Mouse (Mus musculus): ENCODE measurements around the gene Fam234a. TPM values are rescaled to one million over a fixed set of nuclear protein-coding genes. Genes with fewer than 3 reads are reported as not detected.
A peak's percentile ranks its signal among the peaks of the same experiment; 100 is the strongest.
"Not testable (repeated sequence)": the region's sequence is repeated elsewhere in the genome, so short reads cannot be mapped to it uniquely, and the experiment has no call there.

Fam234a gene
- polyA plus RNA-seq (2015; fragmentation: Nextera tagmentation; extraction: Ambion mirVana), result 32.7 and 35.1 TPM in 2 replicates

DNA sequence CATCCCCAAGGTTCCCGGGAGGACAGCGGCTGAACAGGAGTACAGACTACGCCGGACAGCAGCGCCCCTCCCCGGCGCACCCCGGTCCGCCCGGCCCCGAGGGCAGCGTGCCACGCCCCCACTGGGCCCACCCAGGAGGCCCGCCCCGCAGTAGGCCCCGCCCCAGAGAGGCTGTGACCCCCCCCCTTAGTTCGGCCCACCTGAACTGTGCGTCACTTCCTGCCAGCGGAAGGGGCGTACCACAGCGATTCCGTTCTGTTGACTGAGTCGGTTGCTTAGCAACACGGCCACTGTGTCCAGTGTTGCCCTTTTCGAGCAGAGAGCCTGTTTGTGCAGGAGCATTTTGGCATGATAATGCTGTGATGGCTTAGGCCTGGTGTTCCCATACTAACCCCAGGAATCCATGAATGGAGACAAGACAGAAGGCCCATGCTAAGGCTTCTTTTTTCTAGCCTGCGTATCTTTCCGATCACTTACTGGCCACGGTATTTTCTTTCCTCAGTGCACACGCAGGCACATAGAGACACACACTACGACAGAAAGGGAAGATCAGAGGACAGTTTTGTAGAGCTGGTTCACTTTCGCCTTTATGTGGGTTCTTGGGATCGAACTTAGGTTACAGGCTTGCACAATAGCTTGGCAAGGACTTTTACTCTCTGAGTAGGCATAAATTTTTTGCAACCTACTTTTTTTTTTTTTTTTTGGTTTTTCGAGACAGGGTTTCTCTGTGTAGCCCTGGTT, at the start of gene Fam234a:
Gene Fam234a, minus strand, starts transcription at position 142 of the 741 bp plus-strand sequence.
- Histone ChIP-seq H3K27ac (replicated peaks) (peak within 1 kb of the TSS; percentile 81), H3K9ac (replicated peaks) (peak within 1 kb of the TSS; percentile 78), H3K4me3 (replicated peaks) (peak within 1 kb of the TSS; percentile 75), H3K27me3 (replicated peaks) (peaks cover 4% of the 10 kb centered on the region), H3K4me2 (peak within 1 kb of the TSS; percentile 80), H3K4me1 (peaks cover 21% of the 10 kb centered on the region), H3K36me3 (no peaks in the 10 kb centered on the region), H3K9me3 (replicated peaks) (no peaks in the 10 kb centered on the region)
- WGBS, result 9% methylated on average over 24 of the region's 33 CpGs
- peak; percentile 97 for ATAC-seq (ENCODE audit: low FRiP score)

DNA sequence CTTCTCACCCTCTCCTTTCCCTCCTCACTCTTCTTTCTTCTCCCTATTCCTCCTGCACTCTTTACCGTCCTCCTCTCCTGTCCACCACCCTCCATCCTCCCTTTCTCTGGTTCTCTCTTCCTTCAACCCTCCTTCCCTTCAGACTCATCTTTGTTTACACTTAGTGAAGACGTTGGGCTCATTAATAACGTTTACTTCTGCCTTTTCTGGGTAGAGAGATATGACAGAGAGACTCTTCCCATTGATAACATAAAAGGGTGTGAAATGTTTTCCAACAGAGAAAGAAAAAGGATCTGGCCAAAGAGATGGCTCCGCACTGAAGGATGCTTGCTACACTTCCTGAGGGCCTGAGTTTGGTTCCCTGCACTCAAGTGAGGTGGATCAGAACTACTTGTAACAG, 45.4 kb upstream of the Fam234a start:
- Histone ChIP-seq H3K4me2 (no peak overlapping the region), H3K27ac (replicated peaks) (no peak overlapping the region), H3K27me3 (replicated peaks) (no peaks in the 10 kb centered on the region), H3K9me3 (replicated peaks) (0 out of 2 replicates have a peak, but pooled peaks cover 5% of the 10 kb centered on the region), H3K4me3 (replicated peaks) (no peak overlapping the region), H3K9ac (replicated peaks) (no peak overlapping the region), H3K36me3 (peaks cover 72% of the 10 kb centered on the region), H3K4me1 (no peaks in the 10 kb centered on the region)
- no peak for ATAC-seq (ENCODE audit: low FRiP score)
- WGBS, result 82% methylated on average over 4 of the region's 4 CpGs

DNA sequence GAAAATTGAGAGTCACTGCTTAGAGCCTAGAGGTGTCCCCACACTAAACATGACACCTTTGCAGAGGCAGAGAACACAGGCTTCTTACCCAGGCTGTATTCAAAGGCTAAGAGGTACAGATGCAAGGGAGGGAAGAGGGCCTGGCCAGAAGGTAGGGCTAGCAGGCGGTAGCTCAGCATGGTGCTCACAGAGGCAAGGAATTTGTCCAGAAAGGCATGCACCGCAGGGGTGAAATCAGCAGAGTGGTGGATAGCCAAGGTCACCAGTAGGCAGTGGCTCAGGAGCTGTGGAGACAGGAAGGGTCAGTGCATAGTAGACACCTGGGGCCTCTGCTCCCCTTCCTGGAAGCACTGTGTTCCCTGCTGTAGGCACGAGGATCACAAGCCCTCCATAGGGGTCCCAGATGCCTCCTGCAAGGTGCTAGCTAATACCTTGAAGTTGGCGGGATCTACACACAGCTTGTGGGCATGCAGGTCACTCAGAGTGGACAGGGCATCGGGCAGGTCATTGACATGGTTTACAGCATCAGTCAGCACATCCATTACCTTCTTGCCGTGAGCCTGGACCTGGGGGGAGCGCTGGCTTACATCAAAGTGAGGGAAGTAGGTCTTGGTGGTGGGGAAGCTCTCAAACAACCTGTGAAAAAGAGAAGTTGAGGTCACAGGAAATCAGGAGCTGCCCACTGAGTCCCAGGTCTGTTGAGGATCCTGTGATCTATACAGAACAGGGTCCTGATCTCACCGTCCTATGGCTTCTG, 42.3 kb upstream of the Fam234a start:
- no peak for ATAC-seq (ENCODE audit: low FRiP score)
- 90% methylated on average over 8 of the region's 8 CpGs for WGBS
- Histone ChIP-seq H3K4me1 (no peaks in the 10 kb centered on the region), H3K9me3 (replicated peaks) (0 out of 2 replicates have a peak, but pooled peaks cover under 1% of the 10 kb centered on the region), H3K36me3 (peaks cover 97% of the 10 kb centered on the region), H3K4me2 (no peak overlapping the region), H3K9ac (replicated peaks) (no peak overlapping the region), H3K27ac (replicated peaks) (no peak overlapping the region), H3K27me3 (replicated peaks) (no peaks in the 10 kb centered on the region), H3K4me3 (replicated peaks) (no peak overlapping the region)

DNA sequence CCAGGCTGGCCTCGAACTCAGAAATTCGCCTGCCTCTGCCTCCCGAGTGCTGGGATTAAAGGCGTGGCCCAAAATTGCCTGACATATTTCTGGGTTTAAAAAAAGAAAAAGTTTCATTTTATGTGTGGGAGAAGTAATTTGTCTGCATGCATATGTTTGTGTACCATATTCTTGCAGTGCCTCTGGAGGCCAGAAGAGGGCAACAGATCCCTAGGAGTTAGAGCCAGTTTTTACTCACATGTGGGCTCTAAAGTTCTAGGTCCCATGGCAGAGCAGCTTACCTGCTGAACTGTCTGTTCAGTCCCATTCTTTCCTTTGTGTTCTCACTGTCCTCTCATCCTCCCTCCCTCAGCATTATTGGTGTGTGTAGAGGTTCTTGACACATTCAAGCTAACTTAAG, 32.7 kb upstream of the Fam234a start:
- Histone ChIP-seq H3K4me2 (no peak overlapping the region), H3K36me3 (peaks cover 72% of the 10 kb centered on the region), H3K27me3 (replicated peaks) (no peaks in the 10 kb centered on the region), H3K27ac (replicated peaks) (no peak overlapping the region), H3K9me3 (replicated peaks) (no peaks in the 10 kb centered on the region), H3K4me3 (replicated peaks) (no peak overlapping the region), H3K9ac (replicated peaks) (no peak overlapping the region), H3K4me1 (no peaks in the 10 kb centered on the region)
- WGBS, result 99% methylated on average over 4 of the region's 4 CpGs
- no peak for ATAC-seq (ENCODE audit: low FRiP score)

DNA sequence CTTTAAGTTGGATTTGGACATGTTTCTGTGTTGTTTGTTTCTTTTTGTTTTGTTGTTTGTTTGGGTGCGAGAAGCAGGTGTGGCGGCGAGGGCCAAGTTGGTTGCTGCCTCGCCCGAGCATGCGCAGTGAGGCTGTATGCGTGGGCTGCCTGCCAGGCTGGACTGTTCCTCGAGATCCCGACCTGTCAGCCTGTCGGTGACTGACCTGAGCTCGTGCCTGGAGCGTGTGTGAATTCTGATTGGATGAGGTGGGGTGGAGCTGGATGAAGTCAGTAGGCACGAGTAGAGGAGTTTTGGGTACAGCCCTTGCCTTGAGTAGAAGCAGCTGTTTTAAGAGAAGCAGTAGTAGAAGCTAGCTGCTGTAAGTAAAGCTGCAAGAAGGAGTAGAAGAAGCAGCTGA, 31.9 kb upstream of the Fam234a start:
- H3K36me3 ChIP-seq, result peaks cover 70% of the 10 kb centered on the region

DNA sequence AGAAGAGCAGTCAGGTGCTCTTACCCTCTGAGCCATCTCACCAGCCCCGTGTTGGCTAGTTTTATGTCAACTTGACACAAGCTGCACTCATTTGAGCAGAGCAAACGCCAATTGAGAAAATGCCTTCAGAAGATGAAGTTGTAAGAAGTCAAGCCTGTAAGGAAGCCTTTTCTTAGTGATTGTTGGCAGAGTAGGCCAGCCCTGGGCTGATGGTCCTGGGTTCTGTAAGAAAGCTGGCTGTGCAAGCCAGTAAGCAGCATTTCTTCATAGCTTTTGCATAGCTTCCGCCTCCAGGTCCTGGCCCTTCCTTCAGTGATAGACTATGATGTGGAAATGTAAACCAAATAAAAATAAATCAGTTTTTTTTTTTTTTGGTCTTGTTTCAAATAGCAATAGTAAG, 28.5 kb upstream of the Fam234a start:
- Histone ChIP-seq H3K4me3 (replicated peaks) (no peak overlapping the region), H3K27ac (replicated peaks) (no peak overlapping the region), H3K4me1 (no peaks in the 10 kb centered on the region), H3K9me3 (replicated peaks) (no peaks in the 10 kb centered on the region), H3K27me3 (replicated peaks) (no peaks in the 10 kb centered on the region), H3K9ac (replicated peaks) (no peak overlapping the region), H3K4me2 (no peak overlapping the region), H3K36me3 (peaks cover 67% of the 10 kb centered on the region)
- 91% methylated on average over 3 of the region's 3 CpGs for WGBS
- no peak for ATAC-seq (ENCODE audit: low FRiP score)

More for the DNA sequence above, 31.9 kb upstream of the Fam234a start:
- H3K4me3 ChIP-seq (replicated peaks), result no peak overlapping the region
- no peak overlapping the region for H3K4me2 ChIP-seq
- no peaks in the 10 kb centered on the region for H3K9me3 ChIP-seq (replicated peaks)
- no peak overlapping the region for H3K9ac ChIP-seq (replicated peaks)
- no peaks in the 10 kb centered on the region for H3K27me3 ChIP-seq (replicated peaks)
- 90% methylated on average over 13 of the region's 13 CpGs for WGBS
- H3K4me1 ChIP-seq, result no peaks in the 10 kb centered on the region
- H3K27ac ChIP-seq (replicated peaks), result no peak overlapping the region
- ATAC-seq (ENCODE audit: low FRiP score), result no peak

- not testable (repeated sequence) for H3K27ac ChIP-seq (replicated peaks); H3K9ac ChIP-seq (replicated peaks); H3K9me3 ChIP-seq (replicated peaks); H3K27me3 ChIP-seq (replicated peaks); H3K4me1 ChIP-seq; ATAC-seq (ENCODE audit: low FRiP score); H3K4me2 ChIP-seq; H3K4me3 ChIP-seq (replicated peaks)
- 96% methylated on average over 10 of the region's 10 CpGs for WGBS
- H3K36me3 ChIP-seq, result peaks cover 73% of the 10 kb centered on the region
Measured at GRCm38 (mm10) chr17:26269577-26269976, 25.5 kb upstream of the Fam234a start.

- Histone ChIP-seq H3K9me3 (replicated peaks) (no peaks in the 10 kb centered on the region), H3K27ac (replicated peaks) (no peak overlapping the region), H3K27me3 (replicated peaks) (no peaks in the 10 kb centered on the region), H3K4me3 (replicated peaks) (no peak overlapping the region), H3K4me1 (no peaks in the 10 kb centered on the region), H3K36me3 (peaks cover 77% of the 10 kb centered on the region), H3K9ac (replicated peaks) (no peak overlapping the region), H3K4me2 (no peak overlapping the region)
- ATAC-seq (ENCODE audit: low FRiP score), result no peak
- 88% methylated on average over 1 of the region's 1 CpGs for WGBS
Measured at GRCm38 (mm10) chr17:26268851-26269250, 24.8 kb upstream of the Fam234a start.

GRCm38 (mm10) chr17:26262384-26262783, 18.3 kb upstream of the Fam234a start:
- no peaks in the 10 kb centered on the region for H3K27me3 ChIP-seq (replicated peaks)
- no peaks in the 10 kb centered on the region for H3K4me1 ChIP-seq
- no peaks in the 10 kb centered on the region for H3K9me3 ChIP-seq (replicated peaks)
- H3K9ac ChIP-seq (replicated peaks), result no peak overlapping the region
- no peak for ATAC-seq (ENCODE audit: low FRiP score)
- no peak overlapping the region for H3K4me2 ChIP-seq
- H3K4me3 ChIP-seq (replicated peaks), result no peak overlapping the region
- 96% methylated on average over 3 of the region's 3 CpGs for WGBS
- H3K36me3 ChIP-seq, result peaks cover 81% of the 10 kb centered on the region
- no peak overlapping the region for H3K27ac ChIP-seq (replicated peaks)

DNA sequence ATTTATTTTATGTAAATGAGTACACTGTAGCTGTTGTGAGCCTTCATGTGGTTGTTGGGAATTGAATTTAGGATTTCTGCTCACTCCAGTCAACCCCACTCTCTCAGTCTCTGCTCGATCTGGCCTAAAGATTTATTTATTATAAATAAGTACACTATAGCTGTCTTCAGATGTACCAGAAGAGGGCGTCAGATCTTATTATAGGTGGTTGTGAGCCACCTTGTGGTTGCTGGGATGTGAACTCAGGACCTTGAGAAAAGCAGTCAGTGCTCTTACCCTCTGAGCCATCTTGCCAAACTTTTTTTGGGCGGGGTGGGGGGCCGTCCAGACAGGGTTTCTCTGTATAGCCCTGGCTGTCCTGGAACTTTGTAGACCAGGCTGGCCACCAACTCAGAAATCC, 17.8 kb upstream of the Fam234a start:
- Histone ChIP-seq H3K9me3 (replicated peaks) (no peaks in the 10 kb centered on the region), H3K27ac (replicated peaks) (no peak overlapping the region), H3K4me3 (replicated peaks) (no peak overlapping the region), H3K9ac (replicated peaks) (no peak overlapping the region), H3K4me1 (no peaks in the 10 kb centered on the region), H3K27me3 (replicated peaks) (no peaks in the 10 kb centered on the region), H3K4me2 (no peak overlapping the region), H3K36me3 (peaks cover 80% of the 10 kb centered on the region)
- 93% methylated on average over 4 of the region's 4 CpGs for WGBS
- ATAC-seq (ENCODE audit: low FRiP score), result no peak

- ATAC-seq (ENCODE audit: low FRiP score), result no peak
- H3K36me3 ChIP-seq, result peaks cover 38% of the 10 kb centered on the region
- H3K9me3 ChIP-seq (replicated peaks), result no peaks in the 10 kb centered on the region
- H3K4me3 ChIP-seq (replicated peaks), result no peak overlapping the region
- H3K4me1 ChIP-seq, result peaks cover 19% of the 10 kb centered on the region
- H3K9ac ChIP-seq (replicated peaks), result no peak overlapping the region
- H3K27me3 ChIP-seq (replicated peaks), result no peaks in the 10 kb centered on the region
- no peak overlapping the region for H3K27ac ChIP-seq (replicated peaks)
- H3K4me2 ChIP-seq, result no peak overlapping the region
- 97% methylated on average over 7 of the region's 7 CpGs for WGBS
Measured at GRCm38 (mm10) chr17:26255313-26255712, 11.3 kb upstream of the Fam234a start.

- under 1% methylated on average over 22 of the region's 24 CpGs for WGBS
- ATAC-seq (ENCODE audit: low FRiP score), result peak; percentile 7; the same call in 1 of the 2 replicates
- peaks cover 21% of the 10 kb centered on the region for H3K36me3 ChIP-seq
- H3K27me3 ChIP-seq (replicated peaks), result peaks cover 5% of the 10 kb centered on the region
- peaks cover 19% of the 10 kb centered on the region for H3K4me1 ChIP-seq
- H3K4me3 ChIP-seq (replicated peaks), result peak overlapping the region; percentile 96
- H3K27ac ChIP-seq (replicated peaks), result peak overlapping the region; percentile 99
- peak overlapping the region; percentile 77 for H3K4me2 ChIP-seq
- peak overlapping the region; percentile 97 for H3K9ac ChIP-seq (replicated peaks)
- H3K9me3 ChIP-seq (replicated peaks), result no peaks in the 10 kb centered on the region
Measured at GRCm38 (mm10) chr17:26253399-26253798, 9.4 kb upstream of the Fam234a start.
